Mouse (Mus musculus) kidney, embryonic 16.5 days (tissue): ENCODE measurements around the gene Anp32a. TPM values are rescaled to one million over a fixed set of nuclear protein-coding genes. Genes with fewer than 3 reads are reported as not detected.

ENCODE experiments used
- ATAC-seq: fragments of 200-750 bp; cut with Nextera tagmentation; 2 replicates; pipeline ENCODE4 v1.8.0; 2017; ENCODE audit warnings: moderate TSS enrichment; ENCODE audit not compliant: low FRiP score, low TSS enrichment
- H3K27ac ChIP-seq: fragments of 300-500 bp; sonication (generic); 2 replicates; pipeline ENCODE4 v1.5.1; 2014; ENCODE audit warnings: low read length
- H3K27me3 ChIP-seq: fragments of 300-500 bp; sonication (generic); 2 replicates; pipeline ENCODE4 v1.6.1; 2014; ENCODE audit warnings: low read length, control low read depth, mixed read lengths; ENCODE audit not compliant: insufficient read depth
- H3K36me3 ChIP-seq: fragments of 300-500 bp; sonication (generic); 2 replicates; pipeline ENCODE4 v1.6.1; 2014; ENCODE audit warnings: low read length, control low read depth, mixed read lengths; ENCODE audit not compliant: insufficient read depth
- H3K4me1 ChIP-seq: fragments of 300-500 bp; sonication (generic); 2 replicates; pipeline ENCODE4 v1.6.1; 2014; ENCODE audit warnings: low read length, control low read depth, mixed read lengths; ENCODE audit not compliant: insufficient read depth
- H3K4me2 ChIP-seq: fragments of 300-500 bp; sonication (generic); replicated peaks from 2 replicates; pipeline ENCODE4 v1.6.1; 2014; ENCODE audit warnings: low read depth, low read length
- H3K4me3 ChIP-seq: fragments of 300-500 bp; sonication (generic); 2 replicates; pipeline ENCODE4 v1.5.1; 2014; ENCODE audit warnings: mild to moderate bottlenecking, low read length
- H3K9ac ChIP-seq: fragments of 300-500 bp; sonication (generic); replicated peaks from 2 replicates; pipeline ENCODE4 v1.6.1; 2014; ENCODE audit warnings: low read length
- H3K9me3 ChIP-seq: fragments of 300-500 bp; sonication (generic); 2 replicates; pipeline ENCODE4 v1.6.1; 2016; ENCODE audit warnings: low read length, control low read depth
- WGBS: fragments of 180-500 bp; shearing (Covaris S2); extraction: QIAGEN DNeasy Blood & Tissue Kit; methylation state at CpG from one replicate; pipeline ENCODE4 v1.1.7; 2014; 5-methylcytosine and 5-hydroxymethylcytosine counted together
- polyA plus RNA-seq: library from polyadenylated mRNA; unstranded; fragments of >200 nt; fragmentation: Nextera tagmentation; extraction: Ambion mirVana; gene quantifications from 2 replicates; pipeline ENCODE4 v1.2.1, GENCODE M21; 2015

Gene Anp32a
- polyA plus RNA-seq, 1 experiment from 2014 or later: 196 TPM

DNA sequence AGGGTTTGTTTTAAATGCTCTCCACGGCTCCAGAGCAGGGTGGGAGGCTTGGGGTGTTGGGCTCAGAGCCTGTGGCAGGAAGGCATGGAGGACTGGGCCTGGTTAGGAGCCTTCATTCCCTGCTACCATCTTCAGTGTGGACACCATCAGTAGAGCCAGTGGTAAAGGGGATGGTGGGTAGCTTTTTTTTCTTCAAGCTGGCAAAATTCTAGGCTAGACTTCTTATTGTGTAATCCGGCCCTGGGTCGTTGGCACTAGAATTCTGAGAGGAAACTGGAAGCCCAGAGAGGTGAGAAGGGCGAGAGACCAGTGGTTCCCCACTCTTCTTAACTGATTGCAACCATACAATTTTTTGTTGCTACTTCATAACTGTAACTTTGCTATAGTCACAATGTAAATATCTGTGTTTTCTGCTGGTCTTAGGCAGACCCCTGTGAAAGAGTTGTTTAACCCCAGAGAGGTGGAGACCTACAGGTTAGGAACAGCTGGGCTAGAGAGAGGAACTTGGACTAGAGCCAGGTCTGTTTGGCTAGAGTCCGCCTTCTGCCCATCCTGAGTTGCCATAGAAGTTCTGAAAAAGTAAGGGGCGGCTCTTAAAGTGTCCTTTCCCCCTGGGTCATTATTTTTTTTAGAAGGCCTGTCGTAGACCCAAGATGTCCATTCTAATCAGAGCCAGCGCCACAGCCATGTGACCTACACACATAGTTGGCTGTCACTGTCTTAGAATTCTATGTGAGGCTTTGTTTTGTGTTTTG, 24.4 kb downstream of the Anp32a start:
- WGBS: 66% methylated on average over 8 of the region's 8 CpGs
- H3K27me3 ChIP-seq: no peaks in the 10 kb centered on the region
- no peak overlapping the region for H3K4me2 ChIP-seq
- peaks cover 98% of the 10 kb centered on the region for H3K4me1 ChIP-seq
- no peaks in the 10 kb centered on the region for H3K9me3 ChIP-seq
- H3K36me3 ChIP-seq: no peaks in the 10 kb centered on the region
- no peak for ATAC-seq
- H3K27ac ChIP-seq: peak overlapping the region; percentile 90; the same call in 1 of the 2 replicates
- H3K4me3 ChIP-seq: no peak overlapping the region
- H3K9ac ChIP-seq: no peak overlapping the region; the same call in 1 of the 2 replicates

DNA sequence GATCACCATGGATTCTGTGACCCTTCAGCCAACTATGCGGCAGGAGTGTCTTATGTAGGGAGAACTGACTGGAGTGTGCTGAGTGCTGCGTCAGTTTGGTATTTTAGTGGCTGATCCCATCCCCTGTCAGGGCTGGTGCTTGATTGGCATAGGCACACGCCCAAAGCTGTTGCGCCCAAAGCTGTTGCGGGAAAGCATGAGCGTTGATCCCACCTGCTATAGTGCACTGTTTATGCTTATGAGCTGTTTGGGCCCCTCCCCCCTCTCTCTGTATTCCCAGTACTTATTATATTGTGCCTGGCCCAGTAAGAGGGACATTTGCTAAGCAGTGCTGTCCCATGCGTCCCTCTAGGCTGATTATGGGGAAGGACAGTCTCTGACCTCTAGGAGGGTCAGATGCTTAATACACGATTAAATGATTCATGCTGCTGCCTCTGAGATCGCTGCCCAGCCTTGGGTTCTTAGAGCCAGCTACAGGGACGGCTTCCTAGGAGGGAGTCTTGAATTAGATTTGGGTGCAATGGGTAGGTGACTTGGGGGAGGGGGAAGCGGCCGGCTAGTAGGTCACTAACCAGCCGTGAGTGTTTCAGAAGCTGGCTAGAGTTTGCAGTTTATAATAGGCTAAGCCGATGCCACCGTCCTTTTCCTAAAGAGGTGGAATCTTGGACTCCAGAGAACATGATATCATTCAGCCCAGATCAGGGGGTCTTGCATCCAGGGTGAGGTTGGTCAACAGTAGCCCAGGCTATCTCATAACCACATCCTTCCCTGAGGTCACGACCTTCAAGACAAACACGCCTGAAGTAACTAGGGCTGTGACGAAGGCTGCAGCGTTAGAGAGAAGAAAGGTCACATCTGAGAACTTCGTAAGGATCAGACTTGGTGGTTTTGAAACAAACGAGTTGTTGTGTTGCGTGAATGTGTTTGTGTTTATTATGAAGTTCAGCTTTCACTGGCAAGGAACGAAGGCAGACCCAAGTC, 25.7 kb downstream of the Anp32a start:
- Histone ChIP-seq H3K9ac (peak overlapping the region; percentile 29), H3K27me3 (no peaks in the 10 kb centered on the region), H3K36me3 (no peaks in the 10 kb centered on the region), H3K4me1 (peaks cover 94% of the 10 kb centered on the region), H3K9me3 (no peaks in the 10 kb centered on the region), H3K27ac (peak overlapping the region; percentile 90), H3K4me2 (no peak overlapping the region; the same call in 1 of the 2 replicates), H3K4me3 (no peak overlapping the region)
- 63% methylated on average over 23 of the region's 23 CpGs for WGBS
- no peak for ATAC-seq

DNA sequence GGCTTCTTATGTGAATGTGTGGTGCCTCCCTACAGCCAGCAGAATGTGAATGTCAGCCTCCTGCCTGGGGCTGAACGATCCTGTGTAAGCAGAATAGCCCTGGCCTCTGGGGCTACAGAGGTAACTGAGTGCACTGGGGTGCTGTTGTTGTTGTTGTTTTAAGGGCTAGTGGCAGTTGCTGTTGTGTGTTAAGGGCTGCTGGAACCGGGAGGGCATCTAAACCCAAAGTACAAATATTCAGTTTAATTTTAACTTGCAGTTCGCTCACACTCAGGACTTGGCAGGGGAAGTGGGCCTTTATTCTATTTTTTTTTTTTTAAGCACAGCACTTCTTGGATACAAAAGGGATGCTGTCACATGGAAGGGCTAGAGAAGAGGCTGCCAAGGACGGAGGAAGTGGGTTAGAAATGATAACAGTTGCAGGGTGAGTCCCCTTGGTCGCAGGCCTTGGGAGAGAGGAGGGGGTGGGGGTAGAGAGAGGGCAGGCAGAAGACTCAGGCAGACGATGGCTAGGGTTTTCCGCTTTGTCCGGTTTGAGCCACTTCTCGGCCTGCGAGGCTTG, 26.5 kb downstream of the Anp32a start:
- no peaks in the 10 kb centered on the region for H3K9me3 ChIP-seq
- H3K4me3 ChIP-seq: no peak overlapping the region
- 33% methylated on average over 10 of the region's 10 CpGs for WGBS
- peak overlapping the region; percentile 39; the same call in 1 of the 2 replicates for H3K9ac ChIP-seq
- H3K36me3 ChIP-seq: peaks cover 6% of the 10 kb centered on the region; the same call in 1 of the 2 replicates
- H3K4me2 ChIP-seq: no peak overlapping the region; the same call in 1 of the 2 replicates
- peaks cover 86% of the 10 kb centered on the region for H3K4me1 ChIP-seq
- no peak for ATAC-seq
- peak overlapping the region; percentile 90 for H3K27ac ChIP-seq
- no peaks in the 10 kb centered on the region for H3K27me3 ChIP-seq

DNA sequence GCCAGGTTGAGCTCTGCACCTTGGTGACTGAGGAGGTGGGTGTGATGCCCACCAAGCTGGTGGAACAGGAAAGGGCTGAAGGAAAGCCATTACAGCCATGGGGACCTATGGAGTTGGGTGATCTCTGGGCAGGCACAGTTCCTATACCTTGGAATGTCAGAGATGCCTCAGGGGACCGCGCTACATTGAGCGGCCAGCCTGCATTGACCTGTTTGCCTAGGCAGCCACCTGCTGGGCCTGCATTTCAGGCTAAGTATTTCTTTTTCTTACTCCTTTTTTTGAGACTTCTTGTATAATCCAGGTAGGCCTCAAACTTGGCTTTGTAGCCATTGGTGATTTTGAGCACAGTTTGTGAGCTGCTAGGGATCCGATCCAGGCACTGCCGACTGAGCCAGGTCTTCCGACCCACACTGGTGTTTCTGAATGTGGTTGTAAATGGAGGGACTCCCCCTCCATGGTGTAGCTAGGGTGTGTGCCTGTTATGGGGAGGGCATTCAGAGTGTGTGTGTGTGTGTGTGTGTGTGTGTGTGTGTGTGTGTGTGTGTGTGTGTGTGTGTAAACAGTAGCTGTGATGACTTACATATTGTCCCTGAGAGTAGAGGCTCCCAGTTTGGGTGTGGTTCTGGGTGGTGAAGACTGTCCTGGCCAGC, 27.3 kb downstream of the Anp32a start:
- peak overlapping the region; percentile 39; the same call in 1 of the 2 replicates for H3K9ac ChIP-seq
- peaks cover 12% of the 10 kb centered on the region; the same call in 1 of the 2 replicates for H3K36me3 ChIP-seq
- H3K9me3 ChIP-seq: no peaks in the 10 kb centered on the region
- H3K4me1 ChIP-seq: peaks cover 83% of the 10 kb centered on the region
- no peak overlapping the region for H3K4me3 ChIP-seq
- no peak overlapping the region; the same call in 1 of the 2 replicates for H3K4me2 ChIP-seq
- WGBS: 82% methylated on average over 6 of the region's 6 CpGs
- no peaks in the 10 kb centered on the region for H3K27me3 ChIP-seq
- H3K27ac ChIP-seq: peak overlapping the region; percentile 90
- ATAC-seq: no peak; the same call in 1 of the 2 replicates

DNA sequence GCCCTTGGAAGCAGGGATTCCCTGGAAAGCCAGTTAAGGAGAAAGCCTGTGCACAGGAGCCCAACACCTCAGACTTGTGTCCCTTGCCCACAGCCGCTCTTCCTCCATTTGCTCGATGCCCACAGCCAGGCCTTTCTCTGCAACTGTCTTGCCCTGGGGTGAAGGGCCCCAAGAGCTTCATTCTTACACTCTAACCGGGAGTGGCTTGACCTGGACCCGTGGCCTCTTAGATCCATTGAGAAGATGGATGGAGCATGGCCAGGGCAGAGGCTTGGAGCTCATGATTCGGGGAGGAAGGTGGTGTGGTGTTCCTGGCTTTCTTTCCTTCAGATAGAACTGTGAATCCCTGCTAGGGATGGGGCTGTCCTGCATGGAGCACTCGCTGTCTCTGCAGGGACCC, 28.1 kb downstream of the Anp32a start:
- H3K27me3 ChIP-seq: no peaks in the 10 kb centered on the region
- peaks cover 20% of the 10 kb centered on the region for H3K36me3 ChIP-seq
- 62% methylated on average over 6 of the region's 6 CpGs for WGBS
- H3K4me2 ChIP-seq: no peak overlapping the region
- ATAC-seq: no peak
- H3K4me1 ChIP-seq: peaks cover 76% of the 10 kb centered on the region
- no peaks in the 10 kb centered on the region for H3K9me3 ChIP-seq
- H3K27ac ChIP-seq: peak overlapping the region; percentile 16; the same call in 1 of the 2 replicates
- H3K9ac ChIP-seq: no peak overlapping the region
- H3K4me3 ChIP-seq: no peak overlapping the region

DNA sequence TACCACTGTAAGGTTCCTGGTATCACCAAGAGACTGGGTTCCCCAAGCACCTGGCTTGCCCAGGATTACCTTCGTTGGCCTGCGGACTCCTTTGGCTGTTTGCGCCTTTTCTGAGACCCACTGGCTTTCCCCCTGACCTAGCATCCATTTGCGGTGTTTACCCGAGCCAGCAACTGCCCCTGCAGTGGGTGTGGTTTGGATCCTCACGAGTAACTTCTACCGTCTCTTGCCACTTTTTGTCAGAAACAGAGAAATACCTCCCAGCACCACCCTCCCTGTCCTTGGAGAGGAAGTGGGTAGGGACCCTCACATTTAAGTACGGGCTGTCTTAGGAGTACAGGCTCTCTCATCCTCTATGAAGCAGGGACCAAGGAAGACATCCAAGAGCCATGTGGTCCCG, 29.1 kb downstream of the Anp32a start:
- Histone ChIP-seq H3K9me3 (no peaks in the 10 kb centered on the region), H3K36me3 (peaks cover 28% of the 10 kb centered on the region), H3K9ac (no peak overlapping the region), H3K27me3 (no peaks in the 10 kb centered on the region), H3K4me2 (no peak overlapping the region), H3K4me3 (no peak overlapping the region), H3K4me1 (peaks cover 69% of the 10 kb centered on the region), H3K27ac (no peak overlapping the region)
- ATAC-seq: no peak
- 62% methylated on average over 9 of the region's 9 CpGs for WGBS

DNA sequence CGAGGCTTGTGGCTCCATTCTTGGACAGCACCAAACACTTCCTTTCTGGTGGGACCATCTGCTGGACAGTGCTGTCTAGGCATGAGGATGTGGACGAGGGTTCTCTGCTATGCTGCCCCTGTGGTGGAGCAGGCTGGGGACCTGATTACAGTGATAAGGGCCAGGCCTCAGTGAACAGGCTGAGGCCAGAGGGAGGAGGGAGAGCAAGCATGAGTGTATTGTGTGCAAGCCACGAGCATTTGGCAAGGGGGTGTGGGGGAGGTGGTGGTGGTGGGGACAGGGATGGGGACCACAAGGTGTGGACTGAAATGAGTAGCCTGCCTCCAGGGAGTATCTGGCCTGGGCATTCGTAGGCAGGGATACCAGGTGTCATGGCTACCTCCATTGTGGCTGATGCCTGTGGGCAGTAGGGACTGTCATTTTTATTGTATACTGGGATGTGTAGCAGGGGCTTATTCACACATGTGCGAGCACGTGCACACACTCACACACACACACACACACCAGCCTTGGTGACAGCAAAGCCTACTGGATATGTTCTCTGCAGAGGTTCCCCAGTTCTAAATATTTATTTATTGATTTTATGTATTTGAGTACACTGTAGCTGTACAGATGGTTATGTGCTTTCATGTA, 29.7 kb downstream of the Anp32a start:
- Histone ChIP-seq H3K9me3 (no peaks in the 10 kb centered on the region), H3K4me1 (peaks cover 63% of the 10 kb centered on the region), H3K4me2 (no peak overlapping the region), H3K27me3 (no peaks in the 10 kb centered on the region), H3K36me3 (peaks cover 34% of the 10 kb centered on the region), H3K9ac (no peak overlapping the region), H3K27ac (no peak overlapping the region), H3K4me3 (no peak overlapping the region)
- ATAC-seq: no peak
- WGBS: 58% methylated on average over 6 of the region's 6 CpGs

DNA sequence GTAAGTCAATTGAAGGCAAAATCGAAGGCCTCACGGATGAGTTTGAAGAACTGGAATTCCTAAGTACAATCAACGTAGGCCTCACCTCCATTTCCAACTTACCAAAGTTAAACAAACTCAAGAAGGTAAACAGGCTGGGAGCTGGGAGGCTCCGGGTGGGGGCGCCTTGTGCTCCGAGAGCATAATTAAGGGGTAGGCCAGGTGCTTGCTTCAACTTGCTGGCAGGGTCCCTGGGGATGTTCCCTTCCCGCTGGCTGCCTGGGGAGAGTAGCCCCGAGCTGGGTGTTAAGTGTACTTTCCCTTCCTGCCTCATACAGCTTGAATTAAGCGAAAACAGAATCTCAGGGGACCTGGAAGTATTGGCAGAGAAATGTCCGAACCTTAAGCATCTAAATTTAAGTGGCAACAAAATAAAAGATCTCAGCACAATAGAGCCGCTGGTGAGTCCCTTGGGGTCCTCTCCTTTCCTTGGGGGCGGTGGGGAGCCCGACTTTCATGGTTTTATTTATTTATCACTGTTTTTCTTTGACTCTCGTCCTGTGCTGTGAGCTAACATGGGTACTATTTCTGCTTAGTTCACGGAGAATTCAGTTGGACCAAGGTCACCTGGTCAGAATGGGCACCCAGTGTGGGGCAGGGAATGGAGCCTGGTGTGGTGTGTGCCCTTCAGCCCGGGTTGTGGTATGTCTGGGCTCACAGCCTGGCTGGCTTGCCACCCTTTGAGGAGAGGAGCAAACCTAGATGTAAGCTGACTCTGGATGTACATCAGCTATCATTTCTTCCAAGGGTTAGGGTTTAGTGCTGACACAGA, 30.9 kb downstream of the Anp32a start:
- H3K4me2 ChIP-seq: no peak overlapping the region
- no peak overlapping the region for H3K9ac ChIP-seq
- 0 out of 2 replicates have a peak overlapping the region, but pooled peaks have one; percentile 22 for H3K27ac ChIP-seq
- WGBS: 71% methylated on average over 16 of the region's 16 CpGs
- ATAC-seq: no peak
- no peaks in the 10 kb centered on the region for H3K27me3 ChIP-seq
- H3K4me1 ChIP-seq: peaks cover 52% of the 10 kb centered on the region
- no peaks in the 10 kb centered on the region for H3K9me3 ChIP-seq
- peaks cover 45% of the 10 kb centered on the region for H3K36me3 ChIP-seq
- H3K4me3 ChIP-seq: no peak overlapping the region
